Mouse (Mus musculus) neural tube, embryonic 10.5 days (tissue): ENCODE measurements at regions not wholly inside any gene's neighbourhood (a gene's known extent, or its start where the extent isn't known, plus 50 kb on each side); places are given as distances from the start of the nearest gene placed in this dataset.

Experiments
- DNase-seq: peaks from one replicate; pipeline ENCODE4 v3.0.0-alpha.2; 2017; ENCODE audit warnings: low spot score; ENCODE audit errors: extremely low spot score

DNA sequence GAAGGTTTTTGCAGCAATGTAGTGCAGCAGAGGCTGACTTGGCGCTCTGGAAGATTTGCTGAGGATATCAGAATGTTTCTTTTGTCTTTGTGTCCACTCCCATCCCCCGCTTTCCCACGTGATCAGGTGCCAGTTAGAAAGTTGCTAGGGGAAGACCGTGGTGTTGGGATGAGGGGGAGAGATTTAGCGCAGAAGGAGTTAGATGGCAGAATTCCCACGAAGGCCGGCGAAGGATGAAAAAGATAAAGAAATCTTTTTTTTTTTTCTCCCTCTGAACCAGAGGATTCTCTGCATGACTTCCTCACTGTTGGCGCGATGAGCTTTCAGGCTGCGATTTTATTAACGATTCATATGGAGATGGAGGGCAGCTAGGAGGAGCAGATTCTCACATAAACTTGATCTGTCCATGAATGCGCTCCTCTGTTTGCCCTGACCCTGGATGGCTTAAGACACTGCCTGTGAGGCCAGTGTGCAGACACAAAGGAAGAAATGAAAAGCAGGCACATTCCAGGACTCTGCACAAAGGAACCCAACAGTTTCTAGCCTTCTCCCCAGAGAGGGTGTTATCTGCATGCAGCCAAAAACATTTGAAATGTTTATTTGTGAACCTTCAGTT is 201.5 kb downstream of the Gm11146 start:
- DNase-seq, result peak; percentile 86

DNA sequence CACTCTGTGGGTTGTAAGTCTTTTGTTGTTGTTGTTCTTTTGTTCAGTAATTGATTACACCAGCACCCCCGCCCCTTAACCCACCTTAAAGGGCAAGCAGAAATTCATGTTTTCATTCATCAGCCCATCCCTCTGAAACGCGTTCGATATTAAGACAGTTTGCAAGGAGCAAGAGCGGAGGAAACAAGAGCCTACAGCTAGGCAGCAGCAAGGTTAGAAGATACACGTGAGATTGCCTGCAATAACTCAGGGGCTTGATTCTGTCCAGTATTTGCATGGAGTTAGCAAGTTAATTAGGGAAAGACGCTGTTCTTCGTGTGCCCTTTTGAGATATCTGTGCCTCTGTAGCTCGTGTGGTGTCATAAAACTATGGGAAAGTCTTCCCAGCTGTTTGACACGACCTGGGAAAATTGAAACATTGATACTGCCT is 202.0 kb downstream of the Gm11146 start:
- DNase-seq, result no peak

DNA sequence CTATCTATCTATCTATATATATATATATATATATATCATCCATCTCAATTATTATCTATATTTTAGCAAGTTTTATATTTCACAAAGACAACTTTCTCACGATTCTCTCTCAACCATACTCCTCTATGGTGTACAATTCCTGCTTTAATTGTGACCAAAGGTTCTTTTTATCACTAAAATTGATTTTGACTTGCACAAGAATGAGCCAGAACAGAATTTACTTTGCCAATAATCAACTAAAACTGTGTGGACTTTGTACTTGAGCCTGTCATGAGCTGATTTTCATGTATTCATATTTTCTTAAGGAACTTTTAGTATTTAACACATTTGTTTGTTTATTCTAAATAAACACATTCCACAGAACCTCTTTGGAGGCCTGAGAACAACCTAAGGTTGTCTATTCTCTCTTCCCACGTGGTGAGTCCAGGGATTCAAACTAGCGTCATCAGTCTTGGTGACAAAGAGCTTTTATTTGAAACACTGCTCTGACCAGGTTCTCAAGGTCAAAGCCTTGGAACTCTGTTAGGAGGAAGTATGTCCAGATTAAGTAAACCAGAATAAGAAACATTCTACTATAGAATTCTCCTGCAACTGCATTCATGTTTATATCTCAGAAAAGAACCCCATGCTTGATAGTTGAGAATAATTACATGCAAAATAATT is 207.7 kb downstream of the Gm11146 start:
- no peak for DNase-seq

DNA sequence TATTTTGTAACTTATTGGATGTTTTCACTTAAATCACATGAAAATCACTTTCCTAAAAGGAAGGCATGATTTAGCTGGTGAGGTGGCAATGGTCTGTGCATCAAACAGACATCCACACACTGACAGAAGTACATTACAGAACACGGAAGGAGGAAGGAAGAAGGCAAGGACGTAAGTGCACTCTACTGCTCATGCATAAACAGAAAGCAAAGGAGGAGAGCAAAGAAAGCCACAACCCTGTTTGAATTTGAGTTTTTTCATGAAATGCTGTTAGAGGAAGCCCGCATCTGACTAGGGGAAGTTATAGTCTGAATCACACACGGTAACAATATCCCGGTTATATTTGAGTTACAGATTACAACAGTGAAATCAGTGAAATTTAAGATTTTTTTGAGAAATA is 208.4 kb downstream of the Gm11146 start:
- no peak for DNase-seq

DNA sequence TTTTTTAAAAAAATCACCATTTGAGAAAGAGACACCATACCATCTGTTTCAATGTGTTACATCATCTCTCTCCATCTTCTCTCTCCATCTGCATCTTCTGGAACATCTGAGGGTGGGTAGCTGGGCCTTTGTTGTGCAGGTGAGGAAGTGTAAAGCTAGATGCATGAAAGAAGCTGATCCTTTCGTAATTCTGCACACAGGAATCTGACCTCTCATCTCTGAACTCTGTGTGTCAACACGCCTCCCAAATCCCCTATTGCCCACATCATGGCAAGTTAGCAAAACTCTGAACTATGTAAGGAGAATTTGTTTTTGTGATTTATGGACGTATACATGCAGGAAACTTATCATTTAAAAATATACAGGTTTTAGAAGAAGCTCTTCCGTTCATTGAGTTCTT is 209.7 kb downstream of the Gm11146 start:
- DNase-seq, result no peak

GRCm38 (mm10) chr16:77384021-77384729 is 217.7 kb downstream of the Gm11146 start:
- no peak for DNase-seq

DNA sequence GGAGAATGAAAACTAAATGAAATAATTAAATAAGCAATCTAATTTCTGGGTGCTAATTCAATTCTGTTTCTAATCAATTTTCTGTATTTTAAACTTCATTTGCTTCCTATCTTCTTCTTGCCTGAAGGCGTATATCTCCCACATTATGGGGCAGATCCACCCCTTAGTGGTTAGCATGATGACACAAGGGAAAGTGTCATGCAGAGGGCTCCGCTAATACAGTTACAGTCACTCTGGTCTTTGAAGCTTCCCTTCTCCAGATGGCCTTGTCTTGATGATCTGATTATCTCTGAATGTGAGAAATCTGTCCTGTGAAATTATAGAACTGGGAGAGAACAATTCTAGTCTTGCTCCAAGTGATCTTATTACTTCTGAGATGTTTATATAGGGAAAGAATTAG is 219.1 kb downstream of the Gm11146 start:
- DNase-seq, result no peak

- no peak for DNase-seq
Observed at GRCm38 (mm10) chr16:77372768-77373167, 229.1 kb downstream of the Gm11146 start.

GRCm38 (mm10) chr16:77369810-77370209 is 232.1 kb downstream of the Gm11146 start:
- DNase-seq, result no peak

DNA sequence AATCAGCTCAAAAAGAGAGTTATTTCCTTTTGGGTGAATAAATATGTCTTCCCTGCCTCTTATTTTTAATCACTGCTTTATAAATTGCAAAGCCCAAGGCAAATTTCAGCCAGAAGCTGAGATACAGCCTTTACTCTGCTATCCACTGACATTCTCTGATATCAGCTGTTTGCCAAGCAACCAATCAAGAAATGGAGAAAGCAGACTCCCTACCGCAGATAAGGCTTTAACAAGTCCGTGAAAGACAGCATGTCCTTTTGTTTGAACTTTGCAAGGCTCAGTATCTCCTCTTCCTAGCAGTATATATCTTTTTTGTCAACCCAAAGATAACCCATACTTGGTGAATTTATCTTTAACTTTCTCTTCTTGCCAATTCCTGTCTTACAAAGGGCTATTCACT is 236.6 kb downstream of the Gm11146 start:
- DNase-seq, result no peak

DNA sequence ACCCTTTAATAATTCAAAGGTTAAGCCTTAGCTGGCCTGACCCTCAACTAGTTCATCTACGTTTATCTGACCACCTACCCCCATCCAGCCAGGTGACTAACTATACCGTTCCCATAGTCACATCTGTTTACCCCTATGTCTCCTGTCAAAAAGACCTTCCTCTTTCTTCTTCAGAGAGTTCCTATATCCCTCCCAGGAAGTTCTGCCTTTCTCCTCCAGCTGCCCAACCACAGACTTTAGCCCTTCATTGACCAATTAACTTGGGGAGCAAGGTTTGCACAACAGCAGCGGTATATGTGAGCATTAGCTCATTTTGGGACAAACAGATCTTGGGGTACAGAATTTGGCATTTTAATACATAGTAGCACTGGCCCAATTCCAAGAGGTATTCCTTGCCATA is 237.5 kb downstream of the Gm11146 start:
- DNase-seq, result no peak

DNA sequence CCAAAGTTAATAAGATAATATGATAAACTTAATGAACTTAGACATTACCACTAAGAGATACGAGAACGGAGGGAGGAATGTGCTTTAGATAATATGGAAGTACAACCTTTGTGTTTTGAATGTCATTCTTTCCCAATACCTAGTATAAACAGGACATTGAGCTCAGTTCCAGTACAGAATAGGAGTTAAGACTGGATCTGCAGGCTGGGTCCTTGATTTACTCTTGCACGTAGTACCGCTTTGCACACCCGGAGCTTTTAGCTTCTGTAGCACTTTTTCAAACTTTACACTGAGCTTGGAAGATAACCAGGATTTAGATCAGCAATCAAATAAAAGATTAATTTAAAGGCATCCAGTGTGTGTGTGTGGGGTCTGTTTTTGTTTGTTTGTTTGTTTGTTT is 242.7 kb downstream of the Gm11146 start:
- DNase-seq, result no peak

DNA sequence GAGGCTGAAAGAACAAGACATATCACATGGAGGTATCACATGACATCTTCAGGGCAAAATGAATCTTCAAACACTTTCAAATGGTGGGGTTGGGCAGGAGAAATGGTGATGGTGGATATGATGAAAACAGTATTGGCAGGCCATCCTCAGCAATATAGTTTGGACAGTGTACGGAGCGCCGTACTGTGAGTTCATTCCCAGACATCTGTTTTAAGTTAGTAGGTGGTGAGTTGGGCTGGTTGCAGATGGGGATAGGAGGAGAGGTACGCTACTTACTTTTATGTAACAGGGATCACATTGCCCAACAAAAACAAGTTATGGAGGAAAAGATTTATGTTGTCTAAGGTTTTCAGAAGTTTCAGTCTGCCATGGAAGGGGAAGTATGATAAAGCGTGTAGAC is 246.6 kb downstream of the Gm11146 start:
- DNase-seq, result no peak

- no peak for DNase-seq
Observed at GRCm38 (mm10) chr16:77354201-77354712, 247.6 kb downstream of the Gm11146 start.

- DNase-seq, result no peak
Observed at GRCm38 (mm10) chr16:77346128-77346527, 255.8 kb downstream of the Gm11146 start.

DNA sequence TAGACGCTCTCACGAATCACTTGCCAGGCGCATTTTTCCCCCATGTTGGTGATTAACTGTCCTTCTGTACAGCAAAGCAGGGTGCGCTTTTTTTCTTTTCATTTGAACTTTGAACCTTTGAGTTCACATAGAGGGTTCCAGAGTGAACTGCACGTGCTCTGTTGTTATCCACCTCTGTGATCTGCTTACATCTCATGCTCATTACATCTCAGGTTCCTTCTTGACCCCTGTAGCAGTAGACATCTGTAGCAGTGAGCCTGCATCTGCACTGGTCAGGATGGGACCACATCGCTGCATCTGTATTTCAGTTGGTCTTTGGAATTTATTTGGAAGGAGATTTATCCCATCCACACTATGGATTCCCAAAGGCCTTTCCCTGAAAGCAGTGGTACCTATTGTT is 269.6 kb downstream of the Gm11146 start:
- DNase-seq, result no peak

GRCm38 (mm10) chr16:77330996-77331395 is 270.9 kb downstream of the Gm11146 start:
- DNase-seq, result peak; percentile 52

- peak; percentile 55 for DNase-seq
Observed at GRCm38 (mm10) chr16:77329711-77330530, 272.0 kb downstream of the Gm11146 start.

DNA sequence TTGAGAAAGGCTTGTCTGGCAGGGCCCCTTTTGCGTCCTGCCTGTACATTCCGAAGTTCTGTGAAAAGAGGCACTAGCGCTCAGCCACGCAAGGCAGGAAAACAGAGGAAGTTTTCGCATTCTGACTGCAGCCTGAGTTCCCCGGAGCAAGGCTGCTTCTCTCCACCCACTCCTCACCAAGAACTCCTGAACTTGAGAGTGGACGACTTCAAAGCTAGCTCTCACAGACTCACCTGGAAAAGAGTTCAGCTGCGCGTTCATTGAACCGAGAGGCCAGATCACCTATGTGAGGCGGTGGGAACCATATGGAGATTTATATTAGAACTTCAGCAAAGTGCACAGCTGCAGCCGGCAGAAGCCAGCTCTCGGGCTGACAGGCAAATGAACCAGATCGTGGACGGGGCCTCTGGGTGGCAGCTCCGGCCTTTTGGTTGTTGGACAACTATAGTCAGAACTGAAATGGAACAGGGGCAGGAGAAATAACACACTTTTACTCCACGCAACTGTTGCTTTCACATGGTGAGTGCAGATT is 272.7 kb downstream of the Gm11146 start:
- peak; percentile 83 for DNase-seq

DNA sequence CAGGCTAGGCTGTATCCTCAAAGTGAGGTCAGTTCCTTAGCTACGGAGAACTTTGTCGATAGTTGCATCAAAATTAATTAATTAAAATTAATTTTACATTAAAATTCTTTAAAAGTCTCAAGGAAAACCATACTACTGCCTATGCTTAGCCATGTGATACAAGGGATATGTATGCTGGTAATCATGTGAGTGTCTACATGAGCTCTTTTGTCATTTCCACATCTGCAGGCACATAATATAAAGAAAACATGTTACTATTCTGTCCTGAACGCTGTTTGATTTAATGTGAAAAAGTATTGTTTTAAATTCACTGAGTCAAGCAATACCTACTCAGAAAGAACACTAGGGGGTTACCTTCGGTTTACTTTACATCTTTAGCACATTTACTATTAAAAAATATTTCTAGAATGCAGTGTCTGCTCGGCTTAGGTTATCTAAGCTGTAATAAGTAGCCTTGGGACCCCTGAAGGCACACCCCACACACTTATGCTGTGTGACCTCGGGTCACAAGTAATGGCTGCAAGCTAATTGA is 273.2 kb downstream of the Gm11146 start:
- no peak for DNase-seq

DNA sequence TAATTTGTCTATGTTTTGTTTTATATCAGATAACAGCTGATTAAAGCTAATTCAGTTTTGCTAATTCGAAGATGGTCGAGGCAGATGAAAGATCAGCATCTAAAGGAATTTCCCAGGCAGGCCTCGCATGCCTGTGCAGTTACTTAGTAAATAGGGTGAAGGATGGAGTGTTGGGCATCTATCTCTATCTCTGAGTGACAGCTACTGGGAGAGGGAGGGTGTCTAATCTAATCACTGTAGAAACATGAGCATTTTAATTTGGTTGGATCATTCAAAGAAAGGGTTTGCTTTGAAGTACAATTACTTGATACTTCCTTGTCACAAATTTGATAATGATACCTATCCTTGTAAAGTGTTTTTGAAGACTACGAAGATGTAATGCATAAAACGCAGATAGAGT is 273.8 kb downstream of the Gm11146 start:
- DNase-seq, result no peak
